Mouse (Mus musculus) limb, embryonic 12.5 days (tissue): Measurements from ENCODE around the gene Gpr39. TPM values are rescaled to one million over a fixed set of nuclear protein-coding genes. Genes with fewer than 3 reads are reported as not detected.

Experiments
- ATAC-seq: fragments of 200-750 bp; cut with Nextera tagmentation; 2 replicates; pipeline ENCODE4 v1.8.0; 2017; ENCODE audit warnings: low read depth, moderate TSS enrichment; ENCODE audit not compliant: insufficient number of reproducible peaks, insufficient read depth, low FRiP score, low TSS enrichment
- H3K27ac ChIP-seq: fragments of 300-500 bp; sonication (generic); 2 replicates; pipeline ENCODE4 v1.5.1; 2016; ENCODE audit warnings: mild to moderate bottlenecking, moderate library complexity
- H3K27me3 ChIP-seq: fragments of 300-500 bp; sonication (generic); 2 replicates; pipeline ENCODE4 v1.6.1; 2016; ENCODE audit warnings: mild to moderate bottlenecking, moderate library complexity
- H3K36me3 ChIP-seq: fragments of 300-500 bp; sonication (generic); 2 replicates; pipeline ENCODE4 v1.6.1; 2016; ENCODE audit warnings: mild to moderate bottlenecking, moderate library complexity
- H3K4me1 ChIP-seq: fragments of 300-500 bp; sonication (generic); replicated peaks from 2 replicates; pipeline ENCODE4 v1.6.1; 2016
- H3K4me2 ChIP-seq: fragments of 300-500 bp; sonication (generic); 2 replicates; pipeline ENCODE4 v1.6.1; 2016; ENCODE audit warnings: mild to moderate bottlenecking, moderate library complexity
- H3K4me3 ChIP-seq: fragments of 300-500 bp; sonication (generic); replicated peaks from 2 replicates; pipeline ENCODE4 v1.5.1; 2016; ENCODE audit warnings: mild to moderate bottlenecking
- H3K9ac ChIP-seq: fragments of 300-500 bp; sonication (generic); replicated peaks from 2 replicates; pipeline ENCODE4 v1.6.1; 2016; ENCODE audit warnings: mild to moderate bottlenecking, moderate library complexity
- H3K9me3 ChIP-seq: fragments of 300-500 bp; sonication (generic); 2 replicates; pipeline ENCODE4 v1.6.1; 2016; ENCODE audit warnings: mild to moderate bottlenecking, moderate library complexity
- WGBS: fragments of 180-500 bp; shearing (Covaris S2); methylation state at CpG from one replicate; pipeline ENCODE4 v1.1.7; 2016; 5-methylcytosine and 5-hydroxymethylcytosine counted together
- polyA plus RNA-seq: library from polyadenylated mRNA; unstranded; fragments of >200 nt; fragmentation: Nextera tagmentation; extraction: Ambion mirVana; gene quantifications from 2 replicates; pipeline ENCODE4 v1.2.1, GENCODE M21; 2016

Gene Gpr39
- polyA plus RNA-seq, 1 experiment from 2014 or later = not detected

DNA sequence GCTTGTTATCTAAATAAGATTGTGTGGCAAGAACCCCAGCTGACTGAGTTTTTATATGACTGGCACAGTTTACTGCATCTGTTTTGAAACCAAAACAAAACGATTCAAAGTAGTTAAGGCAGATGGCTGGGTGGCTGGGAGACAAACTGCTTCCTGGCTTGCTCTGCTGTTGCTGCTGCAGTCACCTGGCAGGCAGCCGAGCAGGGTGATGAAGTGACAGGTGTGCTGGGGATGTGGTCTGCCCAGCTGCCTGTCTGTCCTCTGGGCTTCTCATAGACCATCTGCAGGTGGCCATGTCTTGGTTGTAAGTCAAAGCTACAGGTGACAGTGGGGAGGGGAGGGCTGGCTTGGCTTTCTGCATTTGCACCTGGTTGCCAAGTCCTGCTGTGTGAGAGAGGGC is 131.6 kb downstream of the Gpr39 start:
- 32% methylated on average over 2 of the region's 2 CpGs for WGBS
- no peak for ATAC-seq

DNA sequence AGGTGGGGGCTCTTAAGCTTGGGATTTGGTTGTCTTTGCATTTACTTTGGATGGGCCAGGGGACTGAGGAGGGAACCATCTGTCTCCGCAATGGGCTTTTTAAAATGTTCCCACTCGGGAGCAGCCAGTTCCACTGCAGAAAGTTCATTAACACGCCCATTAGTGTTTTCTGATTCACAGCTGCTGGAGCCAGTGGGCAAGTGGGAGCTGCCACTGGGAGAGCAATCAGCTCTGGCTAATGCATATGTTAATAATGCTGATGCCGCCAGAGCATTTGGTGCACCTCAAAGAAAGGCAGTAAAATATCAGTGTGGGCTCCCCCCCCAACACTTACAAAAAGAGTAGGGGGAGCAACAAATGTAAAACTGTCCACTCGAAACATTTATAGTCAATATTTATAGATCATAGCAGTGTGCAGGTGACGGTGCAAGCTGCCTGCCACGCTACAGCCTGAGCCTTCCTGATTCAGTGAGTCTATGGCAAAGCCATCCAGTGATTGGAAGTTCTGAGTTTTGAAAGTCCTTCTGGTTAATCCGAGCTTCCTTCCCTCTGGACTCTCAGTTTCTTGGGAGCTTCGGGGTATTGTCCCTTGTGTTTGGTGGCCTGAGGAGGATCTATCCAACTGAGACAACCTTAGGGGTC is 136.5 kb downstream of the Gpr39 start:
- Histone ChIP-seq H3K4me2 (no peak overlapping the region), H3K4me3 (no peak overlapping the region), H3K4me1 (no peaks in the 10 kb centered on the region), H3K36me3 (no peaks in the 10 kb centered on the region), H3K27ac (no peak overlapping the region), H3K27me3 (no peaks in the 10 kb centered on the region), H3K9ac (no peak overlapping the region), H3K9me3 (no peaks in the 10 kb centered on the region)
- WGBS = 63% methylated on average over 9 of the region's 9 CpGs
- no peak for ATAC-seq

More for the DNA sequence above, 131.6 kb downstream of the Gpr39 start:
- no peaks in the 10 kb centered on the region for H3K4me1 ChIP-seq
- no peak overlapping the region for H3K27ac ChIP-seq
- H3K4me3 ChIP-seq = no peak overlapping the region
- no peaks in the 10 kb centered on the region for H3K27me3 ChIP-seq
- no peak overlapping the region for H3K9ac ChIP-seq
- H3K36me3 ChIP-seq = no peaks in the 10 kb centered on the region
- H3K9me3 ChIP-seq = no peaks in the 10 kb centered on the region
- no peak overlapping the region for H3K4me2 ChIP-seq

- WGBS = 89% methylated on average over 7 of the region's 7 CpGs
- no peak overlapping the region for H3K4me2 ChIP-seq
- no peak for ATAC-seq
- no peaks in the 10 kb centered on the region for H3K9me3 ChIP-seq
- H3K9ac ChIP-seq = no peak overlapping the region
- peaks cover 3% of the 10 kb centered on the region; the same call in 1 of the 2 replicates for H3K4me1 ChIP-seq
- H3K36me3 ChIP-seq = no peaks in the 10 kb centered on the region
- no peak overlapping the region for H3K4me3 ChIP-seq
- no peak overlapping the region for H3K27ac ChIP-seq
- H3K27me3 ChIP-seq = no peaks in the 10 kb centered on the region
Observed at GRCm38 (mm10) chr1:125821101-125821500, 144.3 kb downstream of the Gpr39 start.

GRCm38 (mm10) chr1:125823611-125824010 is 146.8 kb downstream of the Gpr39 start:
- Histone ChIP-seq H3K4me1 (peaks cover 3% of the 10 kb centered on the region; the same call in 1 of the 2 replicates), H3K27me3 (no peaks in the 10 kb centered on the region), H3K27ac (no peak overlapping the region), H3K9me3 (no peaks in the 10 kb centered on the region), H3K4me3 (no peak overlapping the region), H3K36me3 (no peaks in the 10 kb centered on the region), H3K4me2 (no peak overlapping the region), H3K9ac (no peak overlapping the region)
- ATAC-seq = no peak
- 80% methylated on average over 4 of the region's 4 CpGs for WGBS

- Histone ChIP-seq H3K4me1 (peaks cover 16% of the 10 kb centered on the region), H3K36me3 (no peaks in the 10 kb centered on the region), H3K27me3 (no peaks in the 10 kb centered on the region), H3K27ac (no peak overlapping the region), H3K9me3 (no peaks in the 10 kb centered on the region), H3K9ac (no peak overlapping the region), H3K4me2 (no peak overlapping the region), H3K4me3 (no peak overlapping the region)
- WGBS = 4% methylated on average over 1 of the region's 1 CpGs
- ATAC-seq = no peak
Observed at GRCm38 (mm10) chr1:125837507-125837906, 160.7 kb downstream of the Gpr39 start.

DNA sequence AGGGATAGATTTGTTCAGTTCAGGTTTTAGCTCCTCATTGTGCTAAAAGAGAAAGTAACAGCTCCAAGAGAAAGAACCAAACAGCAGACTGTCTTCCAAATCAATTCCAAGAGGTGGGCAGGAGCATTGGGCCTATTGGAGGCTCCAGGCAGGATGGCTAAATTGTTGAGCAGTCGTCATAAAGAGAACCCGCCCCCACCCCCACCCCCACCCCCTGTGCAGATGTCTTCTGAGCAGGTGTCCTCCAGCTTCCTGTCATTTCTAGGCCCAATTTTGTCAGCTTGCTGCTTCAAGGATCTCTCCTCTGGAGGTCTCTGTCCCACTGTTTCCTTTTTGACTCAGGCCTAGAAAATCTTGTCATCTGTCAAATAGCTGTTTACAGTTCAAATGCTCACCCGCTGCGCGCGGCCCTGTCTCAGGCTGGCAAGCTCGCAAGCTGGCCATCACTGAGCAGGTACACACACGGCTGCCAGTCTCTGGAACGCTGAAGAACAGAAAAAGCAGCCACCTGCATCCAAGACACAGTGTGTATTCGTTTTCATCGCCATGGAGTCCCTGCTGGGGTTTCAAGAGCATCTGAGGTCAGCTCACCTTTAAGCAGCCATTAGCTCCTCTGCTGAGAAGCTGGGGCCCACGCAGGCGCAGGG is 163.1 kb downstream of the Gpr39 start:
- Histone ChIP-seq H3K36me3 (no peaks in the 10 kb centered on the region), H3K27ac (no peak overlapping the region), H3K9ac (no peak overlapping the region), H3K9me3 (no peaks in the 10 kb centered on the region), H3K4me1 (peaks cover 16% of the 10 kb centered on the region), H3K4me2 (no peak overlapping the region), H3K27me3 (no peaks in the 10 kb centered on the region), H3K4me3 (no peak overlapping the region)
- no peak for ATAC-seq
- 58% methylated on average over 13 of the region's 13 CpGs for WGBS

DNA sequence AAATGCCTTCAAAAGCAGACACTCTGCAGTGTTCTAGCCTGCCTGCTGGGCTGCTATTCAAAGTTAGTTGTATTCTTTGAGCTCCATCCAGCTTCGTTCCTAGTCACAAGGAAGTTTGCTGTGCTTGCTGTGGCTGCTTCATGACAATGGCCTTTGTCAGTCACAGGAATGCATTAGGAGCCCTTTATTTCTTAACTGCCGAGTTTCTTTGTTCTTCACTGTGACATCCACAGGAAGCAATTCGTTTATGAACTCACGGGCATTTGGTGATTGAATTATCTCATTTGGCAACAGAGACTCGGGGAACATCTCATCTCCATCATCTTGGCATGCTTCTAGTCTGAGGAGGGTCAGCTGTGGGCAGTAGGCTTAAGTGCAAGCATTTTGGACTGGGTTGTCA is 177.9 kb downstream of the Gpr39 start:
- Histone ChIP-seq H3K9me3 (no peaks in the 10 kb centered on the region), H3K36me3 (no peaks in the 10 kb centered on the region), H3K4me2 (no peak overlapping the region), H3K9ac (no peak overlapping the region), H3K27me3 (no peaks in the 10 kb centered on the region), H3K27ac (no peak overlapping the region), H3K4me1 (no peaks in the 10 kb centered on the region), H3K4me3 (no peak overlapping the region)
- 24% methylated on average over 5 of the region's 5 CpGs for WGBS
- no peak for ATAC-seq

DNA sequence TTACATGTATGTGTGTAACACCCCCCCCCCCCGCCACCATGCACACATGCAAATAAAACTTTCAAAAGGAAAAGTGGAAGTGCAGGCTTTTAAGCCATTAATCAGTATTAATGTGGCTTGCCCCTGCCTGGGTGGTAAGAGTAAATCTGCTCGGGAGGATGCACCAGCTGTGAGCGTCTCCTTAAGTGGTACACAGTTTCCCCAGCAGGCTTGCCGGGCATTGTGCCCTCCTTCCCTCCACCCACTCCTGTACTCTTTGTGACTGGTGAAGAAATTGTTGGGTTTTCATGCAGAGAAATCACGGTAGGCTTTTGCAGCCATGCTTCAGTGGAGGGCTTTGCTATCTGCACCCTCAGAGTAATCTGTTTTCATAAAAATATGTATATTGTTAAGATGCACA is 181.8 kb downstream of the Gpr39 start:
- H3K4me2 ChIP-seq = no peak overlapping the region
- H3K9ac ChIP-seq = no peak overlapping the region
- H3K27ac ChIP-seq = no peak overlapping the region
- H3K4me3 ChIP-seq = no peak overlapping the region
- H3K36me3 ChIP-seq = no peaks in the 10 kb centered on the region
- H3K4me1 ChIP-seq = no peaks in the 10 kb centered on the region
- H3K9me3 ChIP-seq = no peaks in the 10 kb centered on the region
- H3K27me3 ChIP-seq = no peaks in the 10 kb centered on the region
- 77% methylated on average over 5 of the region's 5 CpGs for WGBS
- ATAC-seq = no peak

GRCm38 (mm10) chr1:125870056-125870455 is 193.3 kb downstream of the Gpr39 start:
- H3K9me3 ChIP-seq = no peaks in the 10 kb centered on the region
- WGBS = 60% methylated on average over 7 of the region's 7 CpGs
- H3K9ac ChIP-seq = no peak overlapping the region
- no peak for ATAC-seq
- no peaks in the 10 kb centered on the region for H3K36me3 ChIP-seq
- H3K4me2 ChIP-seq = no peak overlapping the region
- H3K4me1 ChIP-seq = no peaks in the 10 kb centered on the region
- no peak overlapping the region for H3K4me3 ChIP-seq
- no peaks in the 10 kb centered on the region for H3K27me3 ChIP-seq
- H3K27ac ChIP-seq = no peak overlapping the region

- H3K27ac ChIP-seq = no peak overlapping the region
- no peak for ATAC-seq
- no peaks in the 10 kb centered on the region for H3K4me1 ChIP-seq
- no peak overlapping the region for H3K4me3 ChIP-seq
- H3K9me3 ChIP-seq = no peaks in the 10 kb centered on the region
- no peak overlapping the region for H3K9ac ChIP-seq
- no peaks in the 10 kb centered on the region for H3K27me3 ChIP-seq
- no peaks in the 10 kb centered on the region for H3K36me3 ChIP-seq
- WGBS = 90% methylated on average over 9 of the region's 9 CpGs
- H3K4me2 ChIP-seq = no peak overlapping the region
Observed at GRCm38 (mm10) chr1:125893158-125893557, 216.4 kb downstream of the Gpr39 start.

DNA sequence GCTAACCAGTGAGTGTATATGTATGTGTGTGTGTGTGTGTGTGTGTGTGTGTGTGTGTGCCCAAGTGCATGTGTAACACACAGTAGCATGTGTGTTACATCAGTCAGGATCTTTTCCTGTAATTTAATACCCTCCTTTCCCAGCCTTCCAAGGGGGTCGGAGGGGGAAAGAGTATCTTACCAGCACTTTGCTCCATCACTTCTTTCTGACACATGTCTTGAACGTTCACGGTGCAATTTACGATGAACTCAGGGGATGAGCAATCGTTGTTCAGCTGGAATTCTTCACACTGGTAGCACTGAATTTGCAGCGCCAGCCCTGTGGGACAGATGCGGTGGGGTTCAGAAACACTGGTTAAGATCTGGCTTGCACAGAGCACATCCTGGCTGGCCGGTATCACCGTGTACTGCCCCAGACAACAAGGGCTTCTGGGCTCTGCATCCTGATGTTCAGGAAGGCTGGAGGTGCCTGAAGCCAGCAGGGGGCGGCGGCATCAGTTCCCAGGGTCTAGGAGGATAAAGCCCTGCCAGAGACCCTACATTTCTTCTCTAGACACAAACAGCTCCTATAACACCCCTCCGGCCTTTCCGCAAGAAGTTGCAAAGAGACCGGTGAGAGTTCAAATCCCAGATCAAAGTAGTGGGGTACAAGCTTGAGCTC is 233.5 kb downstream of the Gpr39 start:
- Histone ChIP-seq H3K9ac (no peak overlapping the region), H3K4me2 (peak overlapping the region; percentile 96), H3K36me3 (no peaks in the 10 kb centered on the region), H3K4me3 (peak overlapping the region; percentile 53), H3K27me3 (peaks cover 41% of the 10 kb centered on the region), H3K9me3 (no peaks in the 10 kb centered on the region), H3K4me1 (peaks cover 33% of the 10 kb centered on the region), H3K27ac (no peak overlapping the region)
- peak; percentile 39; the same call in 1 of the 2 replicates for ATAC-seq
- 4% methylated on average over 14 of the region's 14 CpGs for WGBS
